Comparison of ENCODE assay signal across 20 mouse cellular contexts in genomic region chr8:89605905-89606468, GRCm38 (mm10).
DNase-seq lines count a peak whose midpoint lies in the region; ATAC-seq and TF ChIP-seq lines count a peak whose summit lies in the region.
"Had no signal": no experiment of that assay in that cellular context is flagged by ENCODE, and none has a peak within 500 bp of the region (broad histone marks: within the 10 kb centered on the region; RNA-seq: fewer than 3 reads in every experiment).

No protein-coding gene starts in this region.

- H3K9ac ChIP-seq in kidney, embryonic 15.5 days, result no peak overlapping the region
- no peak overlapping the region for H3K9ac ChIP-seq in kidney, postnatal 0 days (ENCODE audit: low read depth, low read length)
- H3K9ac ChIP-seq: embryonic facial prominence, embryonic 12.5 days; forebrain, embryonic 13.5 days; forebrain, embryonic 15.5 days had no signal

- 0 out of 2 replicates have a peak, but pooled peaks cover 6% of the 10 kb centered on the region for H3K4me1 ChIP-seq in kidney, embryonic 15.5 days
- H3K4me1 ChIP-seq in kidney, adult 2 months (ENCODE audit: control insufficient read depth, insufficient read depth, low read length), result no peaks in the 10 kb centered on the region
- H3K4me1 ChIP-seq in kidney, postnatal 0 days (replicated peaks; ENCODE audit: insufficient read depth, low read length), result no peaks in the 10 kb centered on the region
- H3K4me1 ChIP-seq: embryonic facial prominence, embryonic 10.5 days; embryonic facial prominence, embryonic 12.5 days; forebrain, embryonic 13.5 days; forebrain, embryonic 15.5 days had no signal

- H3K4me3 ChIP-seq in kidney, embryonic 15.5 days (replicated peaks), result no peak overlapping the region
- no peak overlapping the region for H3K4me3 ChIP-seq in kidney, adult 2 months (ENCODE audit: insufficient read depth, low read depth, low read length)
- no peak overlapping the region for H3K4me3 ChIP-seq in kidney, postnatal 0 days (replicated peaks; ENCODE audit: low read depth, low read length)
- H3K4me3 ChIP-seq: embryonic facial prominence, embryonic 10.5 days; embryonic facial prominence, embryonic 12.5 days; forebrain, embryonic 13.5 days; forebrain, embryonic 15.5 days had no signal

- TF ChIP-seq POLR2A in kidney, adult 2 months (IDR thresholded peaks at IDR 0.05; ENCODE audit: low read depth, low read length), result no peak

- no peaks in the 10 kb centered on the region for H3K27me3 ChIP-seq in kidney, embryonic 15.5 days
- no peaks in the 10 kb centered on the region for H3K27me3 ChIP-seq in kidney, adult 2 months (replicated peaks; ENCODE audit: control insufficient read depth, insufficient read depth, low read length)
- H3K27me3 ChIP-seq in kidney, postnatal 0 days (ENCODE audit: insufficient read depth, low read length), result no peaks in the 10 kb centered on the region
- H3K27me3 ChIP-seq: embryonic facial prominence, embryonic 12.5 days; forebrain, embryonic 13.5 days; forebrain, embryonic 15.5 days had no signal

- ATAC-seq in kidney, embryonic 15.5 days (replicated peaks; ENCODE audit: low FRiP score), result peak; percentile 83
- no peak for ATAC-seq in kidney, postnatal 0 days (replicated peaks; ENCODE audit: low FRiP score, low read depth)
- ATAC-seq: activated CD4-positive, CD25-positive, alpha-beta regulatory T cell, adult 4 months; forebrain, embryonic 13.5 days; forebrain, embryonic 15.5 days; Patski had no signal

- WGBS in kidney, embryonic 15.5 days, result 45% methylated on average over 4 of the region's 4 CpGs
- 60% methylated on average over 4 of the region's 4 CpGs for WGBS in kidney, adult 2 months
- WGBS in kidney, postnatal 0 days, result 41% methylated on average over 4 of the region's 4 CpGs

- H3K4me2 ChIP-seq in kidney, embryonic 15.5 days, result no peak overlapping the region
- no peak overlapping the region for H3K4me2 ChIP-seq in kidney, postnatal 0 days (ENCODE audit: low read length)
- H3K4me2 ChIP-seq: embryonic facial prominence, embryonic 12.5 days; forebrain, embryonic 13.5 days; forebrain, embryonic 15.5 days had no signal

- H3K27ac ChIP-seq in kidney, embryonic 15.5 days, result peak overlapping the region; percentile 70; the same call in 1 of the 2 replicates
- H3K27ac ChIP-seq in kidney, adult 2 months (ENCODE audit: insufficient read depth, low read depth, low read length), result no peak overlapping the region
- no peak overlapping the region for H3K27ac ChIP-seq in kidney, postnatal 0 days
- H3K27ac ChIP-seq: embryonic facial prominence, embryonic 10.5 days; embryonic facial prominence, embryonic 12.5 days; forebrain, embryonic 13.5 days; forebrain, embryonic 15.5 days had no signal

- no peaks in the 10 kb centered on the region; the same call in 1 of the 2 replicates for H3K9me3 ChIP-seq in kidney, embryonic 15.5 days (replicated peaks)
- H3K9me3 ChIP-seq in kidney, postnatal 0 days (replicated peaks; ENCODE audit: low read length), result no peaks in the 10 kb centered on the region; the same call in 1 of the 2 replicates
- H3K9me3 ChIP-seq: embryonic facial prominence, embryonic 10.5 days; embryonic facial prominence, embryonic 12.5 days; forebrain, embryonic 13.5 days; forebrain, embryonic 15.5 days had no signal

- no peaks in the 10 kb centered on the region for H3K36me3 ChIP-seq in kidney, embryonic 15.5 days
- H3K36me3 ChIP-seq in kidney, adult 2 months (ENCODE audit: control insufficient read depth, insufficient read depth, low read length), result no peaks in the 10 kb centered on the region
- no peaks in the 10 kb centered on the region for H3K36me3 ChIP-seq in kidney, postnatal 0 days (ENCODE audit: insufficient read depth, low read length)
- H3K36me3 ChIP-seq: embryonic facial prominence, embryonic 10.5 days; embryonic facial prominence, embryonic 12.5 days; forebrain, embryonic 15.5 days had no signal

- TF ChIP-seq CTCF in kidney, adult 2 months (conservative IDR thresholded peaks at IDR 0.05; ENCODE audit: insufficient read depth, insufficient read length, low read depth, low read length), result no peak
- TF ChIP-seq CTCF in kidney, postnatal 0 days (IDR thresholded peaks at IDR 0.05; ENCODE audit: low read depth), result no peak

- DNase-seq in kidney, adult 2 months, result no peak
- peak; percentile 66 for DNase-seq in kidney, postnatal 0 days (ENCODE audit: low spot score)
- no peak for DNase-seq in kidney, adult 9 months
- DNase-seq in mesoderm, embryonic 11.5 days (ENCODE audit: low read depth, low spot score), result peak; percentile 17
- DNase-seq in urinary bladder, adult 2 months (ENCODE audit: low spot score), result no peak
- DNase-seq: adrenal gland, adult 8-10 months; adrenal gland, postnatal 14 days; adrenal gland, postnatal 36 days; cerebellum, adult 11-12 months; cerebellum, adult 2 months; cerebellum, adult 9-10 months; cerebellum, postnatal 10 days; cerebellum, postnatal 25 days had no signal

Comparison
In these comparisons a context has a peak if more than half of its experiments do, and no peak if none do; other contexts are left out.
1. DNase-seq: peak in kidney, postnatal 0 days (single experiment) and mesoderm, embryonic 11.5 days (single experiment); none in kidney, adult 2 months (single experiment), kidney, adult 9 months (single experiment) and urinary bladder, adult 2 months (single experiment).